Mouse (Mus musculus) midbrain, embryonic 13.5 days (tissue): Measurements from ENCODE around the gene Gm42906. TPM values are rescaled to one million over a fixed set of nuclear protein-coding genes. Genes with fewer than 3 reads are reported as not detected.
A peak's percentile ranks its signal among the peaks of the same experiment; 100 is the strongest.

ENCODE experiments used
- ATAC-seq: fragments of 200-750 bp; cut with Nextera tagmentation; 2 replicates; pipeline ENCODE4 v1.8.0; 2017; ENCODE audit warnings: mild to moderate bottlenecking, moderate TSS enrichment, moderate library complexity
- H3K27ac ChIP-seq: fragments of 300-500 bp; sonication (generic); 2 replicates; pipeline ENCODE4 v1.5.1; 2015; ENCODE audit warnings: inconsistent platforms, mild to moderate bottlenecking, moderate library complexity
- H3K27me3 ChIP-seq: fragments of 300-500 bp; sonication (generic); 2 replicates; pipeline ENCODE4 v1.6.1; 2015; ENCODE audit warnings: mild to moderate bottlenecking, inconsistent platforms
- H3K36me3 ChIP-seq: fragments of 300-500 bp; sonication (generic); 2 replicates; pipeline ENCODE4 v1.6.1; 2015; ENCODE audit warnings: mild to moderate bottlenecking, inconsistent platforms
- H3K4me1 ChIP-seq: fragments of 300-500 bp; sonication (generic); replicated peaks from 2 replicates; pipeline ENCODE4 v1.6.1; 2015; ENCODE audit warnings: inconsistent platforms
- H3K4me2 ChIP-seq: fragments of 300-500 bp; sonication (generic); replicated peaks from 2 replicates; pipeline ENCODE4 v1.6.1; 2015; ENCODE audit warnings: moderate library complexity, mild to moderate bottlenecking, inconsistent platforms
- H3K4me3 ChIP-seq: fragments of 300-500 bp; sonication (generic); replicated peaks from 2 replicates; pipeline ENCODE4 v1.5.1; 2015; ENCODE audit warnings: mild to moderate bottlenecking, inconsistent platforms
- H3K9ac ChIP-seq: fragments of 300-500 bp; sonication (generic); replicated peaks from 2 replicates; pipeline ENCODE4 v1.6.1; 2015; ENCODE audit warnings: mild to moderate bottlenecking, inconsistent platforms
- H3K9me3 ChIP-seq: fragments of 300-500 bp; sonication (generic); 2 replicates; pipeline ENCODE4 v1.6.1; 2016; ENCODE audit warnings: mild to moderate bottlenecking, inconsistent platforms
- WGBS: fragments of 180-500 bp; shearing (Covaris S2); methylation state at CpG from one replicate; pipeline ENCODE4 v1.1.7; 2015; 5-methylcytosine and 5-hydroxymethylcytosine counted together
- polyA plus RNA-seq: library from polyadenylated mRNA; unstranded; fragments of >200 nt; fragmentation: Nextera tagmentation; extraction: Ambion mirVana; gene quantifications from 2 replicates; pipeline ENCODE4 v1.2.1, GENCODE M21; 2015

Gm42906 gene
- polyA plus RNA-seq, 1 experiment from 2014 or later = not detected

GRCm38 (mm10) chr5:151077953-151078352, 350.0 kb downstream of the Gm42906 start:
- Histone ChIP-seq H3K4me2 (no peak overlapping the region), H3K27ac (no peak overlapping the region), H3K36me3 (no peaks in the 10 kb centered on the region), H3K9ac (no peak overlapping the region), H3K27me3 (no peaks in the 10 kb centered on the region), H3K9me3 (no peaks in the 10 kb centered on the region), H3K4me1 (no peaks in the 10 kb centered on the region), H3K4me3 (no peak overlapping the region)
- no peak for ATAC-seq
- 96% methylated on average over 2 of the region's 2 CpGs for WGBS

GRCm38 (mm10) chr5:151076917-151077316, 351.0 kb downstream of the Gm42906 start:
- ATAC-seq = no peak
- Histone ChIP-seq H3K4me3 (no peak overlapping the region), H3K27ac (0 out of 2 replicates have a peak overlapping the region, but pooled peaks have one; percentile 39), H3K9ac (no peak overlapping the region), H3K36me3 (no peaks in the 10 kb centered on the region), H3K27me3 (no peaks in the 10 kb centered on the region), H3K4me1 (no peaks in the 10 kb centered on the region), H3K4me2 (no peak overlapping the region), H3K9me3 (no peaks in the 10 kb centered on the region)
- WGBS = 63% methylated on average over 3 of the region's 3 CpGs

- no peak overlapping the region for H3K4me2 ChIP-seq
- H3K4me1 ChIP-seq = no peaks in the 10 kb centered on the region
- H3K4me3 ChIP-seq = no peak overlapping the region
- H3K9me3 ChIP-seq = no peaks in the 10 kb centered on the region
- H3K36me3 ChIP-seq = no peaks in the 10 kb centered on the region
- no peak overlapping the region for H3K27ac ChIP-seq
- WGBS = 89% methylated on average over 4 of the region's 4 CpGs
- no peak overlapping the region for H3K9ac ChIP-seq
- H3K27me3 ChIP-seq = no peaks in the 10 kb centered on the region
- ATAC-seq = no peak
Measured at GRCm38 (mm10) chr5:151074282-151074681, 353.7 kb downstream of the Gm42906 start.

GRCm38 (mm10) chr5:151071430-151071829, 356.5 kb downstream of the Gm42906 start:
- Histone ChIP-seq H3K4me1 (no peaks in the 10 kb centered on the region), H3K36me3 (no peaks in the 10 kb centered on the region), H3K27me3 (no peaks in the 10 kb centered on the region), H3K4me3 (no peak overlapping the region), H3K27ac (no peak overlapping the region), H3K9me3 (no peaks in the 10 kb centered on the region), H3K4me2 (no peak overlapping the region), H3K9ac (no peak overlapping the region)
- WGBS = 78% methylated on average over 6 of the region's 6 CpGs
- ATAC-seq = no peak

GRCm38 (mm10) chr5:151070896-151071295, 357.1 kb downstream of the Gm42906 start:
- H3K4me2 ChIP-seq = no peak overlapping the region
- ATAC-seq = no peak
- H3K9ac ChIP-seq = no peak overlapping the region
- no peak overlapping the region for H3K4me3 ChIP-seq
- no peak overlapping the region for H3K27ac ChIP-seq
- WGBS = 82% methylated on average over 6 of the region's 6 CpGs
- no peaks in the 10 kb centered on the region for H3K27me3 ChIP-seq
- no peaks in the 10 kb centered on the region for H3K4me1 ChIP-seq
- H3K36me3 ChIP-seq = no peaks in the 10 kb centered on the region
- H3K9me3 ChIP-seq = no peaks in the 10 kb centered on the region

- H3K4me3 ChIP-seq = no peak overlapping the region
- no peak for ATAC-seq
Measured at GRCm38 (mm10) chr5:151069569-151069968, 358.4 kb downstream of the Gm42906 start.

GRCm38 (mm10) chr5:151066016-151066415, 361.9 kb downstream of the Gm42906 start:
- Histone ChIP-seq H3K4me3 (no peak overlapping the region), H3K9me3 (no peaks in the 10 kb centered on the region), H3K4me2 (no peak overlapping the region), H3K9ac (no peak overlapping the region), H3K27me3 (no peaks in the 10 kb centered on the region), H3K4me1 (no peaks in the 10 kb centered on the region), H3K27ac (no peak overlapping the region), H3K36me3 (no peaks in the 10 kb centered on the region)
- 90% methylated on average over 5 of the region's 5 CpGs for WGBS
- no peak for ATAC-seq

More at GRCm38 (mm10) chr5:151069569-151069968, 358.4 kb downstream of the Gm42906 start:
- 91% methylated on average over 2 of the region's 2 CpGs for WGBS
- H3K9me3 ChIP-seq = no peaks in the 10 kb centered on the region
- no peaks in the 10 kb centered on the region for H3K4me1 ChIP-seq
- H3K36me3 ChIP-seq = no peaks in the 10 kb centered on the region
- H3K4me2 ChIP-seq = no peak overlapping the region
- no peak overlapping the region for H3K9ac ChIP-seq
- no peaks in the 10 kb centered on the region for H3K27me3 ChIP-seq
- H3K27ac ChIP-seq = no peak overlapping the region

GRCm38 (mm10) chr5:151065228-151065627, 362.7 kb downstream of the Gm42906 start:
- no peak for ATAC-seq
- Histone ChIP-seq H3K4me2 (no peak overlapping the region), H3K4me1 (no peaks in the 10 kb centered on the region), H3K9ac (no peak overlapping the region), H3K9me3 (no peaks in the 10 kb centered on the region), H3K4me3 (no peak overlapping the region), H3K27ac (no peak overlapping the region), H3K36me3 (no peaks in the 10 kb centered on the region), H3K27me3 (no peaks in the 10 kb centered on the region)
- WGBS = 94% methylated on average over 1 of the region's 1 CpGs

GRCm38 (mm10) chr5:151061942-151062341, 366.0 kb downstream of the Gm42906 start:
- WGBS = 100% methylated on average over 2 of the region's 2 CpGs
- Histone ChIP-seq H3K4me3 (no peak overlapping the region), H3K9ac (no peak overlapping the region), H3K4me1 (no peaks in the 10 kb centered on the region), H3K27me3 (no peaks in the 10 kb centered on the region), H3K36me3 (no peaks in the 10 kb centered on the region), H3K4me2 (no peak overlapping the region), H3K27ac (no peak overlapping the region), H3K9me3 (no peaks in the 10 kb centered on the region)
- no peak for ATAC-seq

GRCm38 (mm10) chr5:151060476-151060875, 367.5 kb downstream of the Gm42906 start:
- H3K36me3 ChIP-seq = no peaks in the 10 kb centered on the region
- no peak overlapping the region for H3K4me2 ChIP-seq
- 88% methylated on average over 12 of the region's 12 CpGs for WGBS
- H3K9me3 ChIP-seq = no peaks in the 10 kb centered on the region
- no peak overlapping the region for H3K9ac ChIP-seq
- H3K4me3 ChIP-seq = no peak overlapping the region
- ATAC-seq = peak; percentile 25; the same call in 1 of the 2 replicates
- no peaks in the 10 kb centered on the region; the same call in 1 of the 2 replicates for H3K4me1 ChIP-seq
- H3K27ac ChIP-seq = no peak overlapping the region
- no peaks in the 10 kb centered on the region for H3K27me3 ChIP-seq

DNA sequence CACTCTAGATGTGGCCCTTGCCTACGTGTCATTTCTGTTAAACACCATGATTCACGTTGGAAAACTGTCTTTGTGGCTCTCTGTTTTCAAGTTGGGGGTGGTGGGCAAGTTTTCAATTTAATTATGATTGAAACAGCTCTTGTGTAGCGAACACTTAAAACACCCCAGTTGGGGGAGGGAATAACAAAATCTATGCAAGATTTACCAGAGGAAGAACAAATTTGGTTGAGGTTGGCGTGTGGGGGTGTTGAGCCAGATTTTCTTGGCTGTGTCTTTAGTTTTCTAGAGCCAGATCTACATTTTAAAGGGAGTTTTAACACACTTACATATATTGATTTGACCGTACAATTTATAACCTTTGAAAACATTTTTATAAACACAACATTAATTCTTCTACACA, 368.2 kb downstream of the Gm42906 start:
- H3K4me2 ChIP-seq = no peak overlapping the region
- H3K27me3 ChIP-seq = no peaks in the 10 kb centered on the region
- no peak overlapping the region for H3K9ac ChIP-seq
- no peaks in the 10 kb centered on the region for H3K36me3 ChIP-seq
- no peaks in the 10 kb centered on the region for H3K9me3 ChIP-seq
- H3K27ac ChIP-seq = no peak overlapping the region
- no peak overlapping the region for H3K4me3 ChIP-seq
- no peak for ATAC-seq
- peaks cover 4% of the 10 kb centered on the region for H3K4me1 ChIP-seq
- 88% methylated on average over 5 of the region's 5 CpGs for whole genome bisulfite sequencing

DNA sequence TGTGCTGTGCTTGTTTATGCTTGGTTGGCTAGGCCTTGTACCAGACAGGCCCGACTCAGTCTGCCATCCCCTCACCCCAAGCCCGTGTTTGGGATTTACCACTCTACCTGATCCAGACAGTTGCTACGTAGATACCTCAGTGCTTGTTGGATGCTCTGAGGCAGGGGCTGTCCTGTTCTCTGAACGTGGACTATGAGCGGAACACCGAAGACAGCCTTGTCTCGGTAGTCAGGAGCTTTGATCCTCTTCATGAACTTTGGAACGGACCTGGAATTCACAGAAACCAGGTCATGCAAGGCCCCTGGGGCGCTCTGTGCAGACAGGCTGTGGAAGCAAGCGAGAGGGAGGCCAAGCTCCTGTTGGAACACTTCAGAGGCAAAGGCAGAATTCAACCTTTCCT, 368.6 kb downstream of the Gm42906 start:
- ATAC-seq = no peak
- Histone ChIP-seq H3K36me3 (no peaks in the 10 kb centered on the region), H3K27me3 (no peaks in the 10 kb centered on the region), H3K27ac (no peak overlapping the region), H3K4me3 (no peak overlapping the region), H3K9me3 (no peaks in the 10 kb centered on the region), H3K4me2 (no peak overlapping the region), H3K9ac (no peak overlapping the region), H3K4me1 (peaks cover 7% of the 10 kb centered on the region)
- 93% methylated on average over 10 of the region's 10 CpGs for WGBS

GRCm38 (mm10) chr5:151057716-151058115, 370.2 kb downstream of the Gm42906 start:
- Histone ChIP-seq H3K4me2 (no peak overlapping the region), H3K27me3 (no peaks in the 10 kb centered on the region), H3K27ac (no peak overlapping the region), H3K4me3 (no peak overlapping the region), H3K9ac (no peak overlapping the region), H3K9me3 (no peaks in the 10 kb centered on the region), H3K36me3 (no peaks in the 10 kb centered on the region), H3K4me1 (peaks cover 11% of the 10 kb centered on the region)
- no peak for ATAC-seq
- WGBS = 93% methylated on average over 5 of the region's 5 CpGs
